Mouse (Mus musculus) liver, embryonic 14.5 days (tissue): ENCODE results near the gene D5Ertd579e.

ENCODE experiments used
- CTCF ChIP-seq: IDR thresholded peaks from 2 replicates; pipeline ENCODE4 v1.5.1; 2016; ENCODE audit warnings: antibody characterized with exemption, low read depth, control low read depth
- EP300 ChIP-seq: IDR thresholded peaks from 2 replicates; pipeline ENCODE4 v1.6.1; 2016; ENCODE audit warnings: antibody characterized with exemption, low read depth

DNA sequence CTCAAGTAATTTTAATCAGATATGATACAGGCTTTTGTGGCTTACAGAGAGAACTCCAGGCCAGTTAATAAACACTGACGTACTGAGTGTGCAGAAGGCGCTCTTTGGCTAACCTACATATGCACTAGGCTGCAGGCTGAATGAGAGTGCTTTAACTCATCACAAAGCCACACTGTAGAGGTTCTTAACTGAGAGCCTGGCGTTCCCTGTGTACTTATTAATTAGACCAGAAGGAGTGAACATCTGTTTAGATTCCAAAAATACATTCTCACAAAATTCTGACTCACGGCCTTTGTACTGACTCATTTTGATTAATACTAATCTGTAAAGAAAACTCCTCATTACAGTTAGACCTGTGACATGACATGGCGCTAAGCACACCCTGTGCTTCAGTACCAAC, 76.9 kb downstream of the D5Ertd579e start:
- no peak for TF ChIP-seq EP300
- no peak for TF ChIP-seq CTCF
